ENCODE assay signal across 11 mouse cellular contexts in the genomic region with DNA sequence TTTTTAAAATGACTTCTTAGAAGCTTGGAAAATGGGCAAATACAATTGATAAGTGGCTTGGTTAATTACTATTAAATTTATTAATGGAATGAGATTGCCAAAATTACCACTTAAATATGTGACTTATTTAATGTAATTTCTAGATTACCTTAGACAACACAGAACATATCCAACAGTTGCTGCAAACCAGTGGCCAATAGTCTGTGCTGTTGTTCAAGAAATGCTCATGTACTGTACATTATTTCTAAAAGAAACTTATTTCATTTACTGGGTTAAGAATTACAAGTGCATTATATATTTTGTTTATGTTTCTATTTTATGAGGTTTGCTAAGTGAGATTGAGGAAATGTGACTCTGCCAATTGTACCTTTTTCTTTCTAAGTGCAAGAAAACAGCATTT.
DNase-seq lines count a peak whose midpoint lies in the region; ATAC-seq and TF ChIP-seq lines count a peak whose summit lies in the region.
"Had no signal": no experiment of that assay in that cellular context is flagged by ENCODE, and none has a peak within 500 bp of the region (broad histone marks: within the 10 kb centered on the region; RNA-seq: fewer than 3 reads in every experiment).

No protein-coding gene starts in this region.

- intact Hi-C loops in heart, adult 2 months (cut with DNase I), result loop anchor here (5.0 kb wide), 1 partner anchor 1408 kb away; no protein-coding TSS in a partner anchor
- intact Hi-C loops in heart, postnatal 25 days (cut with DNase I), result no loop called here

- H3K27ac ChIP-seq in heart, adult 2 months, result no peak overlapping the region
- no peak overlapping the region for H3K27ac ChIP-seq in layer of hippocampus, adult 2 months
- H3K27ac ChIP-seq in forebrain, embryonic 12.5 days, result no peak overlapping the region
- H3K27ac ChIP-seq: hindbrain, embryonic 15.5 days; liver, embryonic 14.5 days had no signal

- no peak overlapping the region for H3K9ac ChIP-seq in heart, adult 2 months (ENCODE audit: low read depth, low read length)
- no peak overlapping the region for H3K9ac ChIP-seq in forebrain, embryonic 12.5 days
- H3K9ac ChIP-seq: hindbrain, embryonic 15.5 days; liver, embryonic 14.5 days had no signal

- TF ChIP-seq POLR2A in heart, adult 2 months (IDR thresholded peaks at IDR 0.05; ENCODE audit: insufficient read depth, low read depth, low read length), result no peak

- no peak for TF ChIP-seq EP300 in heart, adult 2 months (IDR thresholded peaks at IDR 0.05; ENCODE audit: insufficient read depth, low read depth, low read length)

- H3K27me3 ChIP-seq in heart, adult 2 months (ENCODE audit: control insufficient read depth, insufficient read depth, low read length), result no peaks in the 10 kb centered on the region
- no peaks in the 10 kb centered on the region for H3K27me3 ChIP-seq in forebrain, embryonic 12.5 days
- H3K27me3 ChIP-seq: hindbrain, embryonic 15.5 days had no signal

- H3K4me1 ChIP-seq in heart, adult 2 months (ENCODE audit: control insufficient read depth, insufficient read depth, low read length), result no peaks in the 10 kb centered on the region
- no peaks in the 10 kb centered on the region for H3K4me1 ChIP-seq in forebrain, embryonic 12.5 days
- H3K4me1 ChIP-seq: hindbrain, embryonic 15.5 days had no signal

- H3K9me3 ChIP-seq in forebrain, embryonic 12.5 days, result no peaks in the 10 kb centered on the region
- H3K9me3 ChIP-seq: hindbrain, embryonic 15.5 days had no signal

- no peak for ATAC-seq in forebrain, embryonic 12.5 days (ENCODE audit: low FRiP score)

- DNase-seq in heart, adult 2 months, result no peak
- DNase-seq in heart, postnatal 25 days (ENCODE audit: low spot score), result no peak
- peak in 1 of 2 experiments; percentile 42 for DNase-seq in layer of hippocampus, adult 2 months (ENCODE audit: low spot score in 2 of 2)
- no peak for DNase-seq in layer of hippocampus, postnatal 36 days
- peak; percentile 4 for DNase-seq in ES-CJ7 (ENCODE audit: low read depth, low spot score)
- DNase-seq in ZHBTc4 (ENCODE audit: low read depth, low spot score), result peak; percentile 2
- no peak for DNase-seq in spleen, postnatal 14 days (ENCODE audit: low spot score in 2 of 2)

- peak; percentile 71 for TF ChIP-seq CTCF in heart, adult 2 months (IDR thresholded peaks at IDR 0.05)
- peak; percentile 83 for TF ChIP-seq CTCF in layer of hippocampus, adult 2 months (conservative IDR thresholded peaks at IDR 0.05)

- no peak overlapping the region for H3K4me2 ChIP-seq in forebrain, embryonic 12.5 days
- H3K4me2 ChIP-seq: hindbrain, embryonic 15.5 days had no signal

- H3K36me3 ChIP-seq in heart, adult 2 months (ENCODE audit: control insufficient read depth, insufficient read depth, low read length), result no peaks in the 10 kb centered on the region
- H3K36me3 ChIP-seq in forebrain, embryonic 12.5 days (replicated peaks), result no peaks in the 10 kb centered on the region
- H3K36me3 ChIP-seq: hindbrain, embryonic 15.5 days had no signal

- no peaks in the 10 kb centered on the region for H3K79me2 ChIP-seq in heart, adult 2 months (replicated peaks; ENCODE audit: control insufficient read depth, insufficient read depth, low read length)

- no peak overlapping the region for H3K4me3 ChIP-seq in heart, adult 2 months
- H3K4me3 ChIP-seq in layer of hippocampus, adult 2 months, result no peak overlapping the region
- no peak overlapping the region for H3K4me3 ChIP-seq in forebrain, embryonic 12.5 days (replicated peaks)
- H3K4me3 ChIP-seq: hindbrain, embryonic 15.5 days; myocyte had no signal

Comparison
In these comparisons a context has a peak if more than half of its experiments do, and no peak if none do; other contexts are left out.
1. DNase-seq: peak in ES-CJ7 (single experiment) and ZHBTc4 (single experiment); none in heart, adult 2 months (0 of 2), heart, postnatal 25 days (single experiment), layer of hippocampus, postnatal 36 days (0 of 2) and spleen, postnatal 14 days (0 of 2).